Mouse (Mus musculus) hindbrain, postnatal 0 days (tissue): ENCODE results near the gene Ctps. TPM values are rescaled to one million over a fixed set of nuclear protein-coding genes. Genes with fewer than 3 reads are reported as not detected.
A peak's percentile ranks its signal among the peaks of the same experiment; 100 is the strongest.

Source experiments
- ATAC-seq: fragments of 200-750 bp; cut with Nextera tagmentation; 2 replicates; pipeline ENCODE4 v1.8.0; 2017; ENCODE audit warnings: mild to moderate bottlenecking, moderate TSS enrichment, moderate library complexity
- DNase-seq: peaks from one replicate; pipeline ENCODE4 v3.0.0-alpha.2; 2015; ENCODE audit warnings: low spot score
- H3K27ac ChIP-seq: fragments of 300-500 bp; sonication (generic); 2 replicates; pipeline ENCODE4 v1.5.1; 2014; ENCODE audit warnings: mild to moderate bottlenecking
- H3K27me3 ChIP-seq: fragments of 300-500 bp; sonication (generic); 2 replicates; pipeline ENCODE4 v1.6.1; 2014; ENCODE audit warnings: low read length, mixed read lengths; ENCODE audit not compliant: insufficient read depth
- H3K36me3 ChIP-seq: fragments of 300-500 bp; sonication (generic); 2 replicates; pipeline ENCODE4 v1.6.1; 2014; ENCODE audit warnings: low read length, mixed read lengths; ENCODE audit not compliant: insufficient read depth
- H3K4me1 ChIP-seq: fragments of 300-500 bp; sonication (generic); 2 replicates; pipeline ENCODE4 v1.6.1; 2014; ENCODE audit warnings: antibody characterized with exemption, low read length, mixed read lengths; ENCODE audit not compliant: insufficient read depth
- H3K4me2 ChIP-seq: fragments of 300-500 bp; sonication (generic); 2 replicates; pipeline ENCODE4 v1.6.1; 2014; ENCODE audit warnings: low read depth, mild to moderate bottlenecking, low read length, moderate library complexity, mixed read lengths
- H3K4me3 ChIP-seq: fragments of 300-500 bp; sonication (generic); 2 replicates; pipeline ENCODE4 v1.5.1; 2014; ENCODE audit warnings: low read length
- H3K9ac ChIP-seq: fragments of 300-500 bp; sonication (generic); replicated peaks from 2 replicates; pipeline ENCODE4 v1.6.1; 2014; ENCODE audit warnings: mild to moderate bottlenecking, low read length, moderate library complexity, mixed read lengths
- H3K9me3 ChIP-seq: fragments of 300-500 bp; sonication (generic); 2 replicates; pipeline ENCODE4 v1.6.1; 2016; ENCODE audit warnings: low read length, mixed read lengths
- CTCF ChIP-seq: IDR thresholded peaks from 2 replicates; pipeline ENCODE4 v1.5.1; 2016; ENCODE audit warnings: antibody characterized with exemption, control low read depth, low read depth
- WGBS: fragments of 180-500 bp; shearing (Covaris S2); extraction: QIAGEN DNeasy Blood & Tissue Kit; methylation state at CpG from one replicate; pipeline ENCODE4 v1.1.7; 2014; 5-methylcytosine and 5-hydroxymethylcytosine counted together
- polyA plus RNA-seq: library from polyadenylated mRNA; unstranded; fragments of >200 nt; fragmentation: Nextera tagmentation; extraction: Ambion mirVana; gene quantifications from 2 replicates; pipeline ENCODE4 v1.2.1, GENCODE M21; 2015
- total RNA-seq: library from RNA; depleted of rRNA; stranded (reverse); fragments of >200 nt; gene quantifications from 2 replicates; pipeline ENCODE4 v1.2.3, GENCODE M21; 2014

Ctps gene
- total and polyA plus RNA-seq, 2 experiments from 2014 or later = 52.0 to 65.0 TPM

GRCm38 (mm10) chr4:120590973-120591372, 20.9 kb upstream of the Ctps start:
- Histone ChIP-seq H3K9me3 (no peaks in the 10 kb centered on the region), H3K4me1 (no peaks in the 10 kb centered on the region), H3K27me3 (no peaks in the 10 kb centered on the region), H3K9ac (no peak overlapping the region), H3K36me3 (no peaks in the 10 kb centered on the region), H3K4me3 (no peak overlapping the region), H3K4me2 (no peak overlapping the region), H3K27ac (no peak overlapping the region)
- WGBS = 91% methylated on average over 4 of the region's 4 CpGs
- no peak for TF ChIP-seq CTCF
- DNase-seq (no peak), ATAC-seq (no peak)

DNA sequence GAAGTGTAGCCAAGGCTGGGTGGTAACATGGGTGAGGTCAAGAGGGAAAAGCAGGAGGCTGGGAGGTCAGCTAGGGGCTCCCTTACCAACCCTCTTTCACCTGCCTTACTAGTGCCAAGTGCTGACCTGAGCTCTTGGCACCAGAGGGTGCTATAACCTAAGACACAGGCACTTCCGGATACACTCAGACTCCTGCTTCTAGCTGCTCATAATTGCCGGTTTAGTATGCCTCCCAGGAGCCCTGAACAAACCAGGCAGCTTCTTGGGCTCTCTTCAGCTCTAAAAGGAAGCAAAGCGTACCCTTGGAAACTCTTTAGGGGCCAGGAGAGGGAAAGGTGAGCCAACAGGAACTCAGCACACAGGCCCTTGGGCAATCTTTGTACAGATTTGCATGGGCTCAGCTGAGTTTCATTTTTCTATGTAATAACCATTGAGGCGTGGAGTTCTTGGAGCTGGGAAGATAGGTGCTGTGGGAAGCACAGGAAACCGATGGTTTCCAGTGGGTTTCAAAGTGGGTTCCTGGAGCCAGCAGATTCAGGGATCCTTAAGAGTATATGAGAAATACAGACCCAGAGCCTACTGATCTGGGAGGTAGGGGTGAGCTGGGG, 19.8 kb upstream of the Ctps start:
- no peak overlapping the region for H3K9ac ChIP-seq

DNA sequence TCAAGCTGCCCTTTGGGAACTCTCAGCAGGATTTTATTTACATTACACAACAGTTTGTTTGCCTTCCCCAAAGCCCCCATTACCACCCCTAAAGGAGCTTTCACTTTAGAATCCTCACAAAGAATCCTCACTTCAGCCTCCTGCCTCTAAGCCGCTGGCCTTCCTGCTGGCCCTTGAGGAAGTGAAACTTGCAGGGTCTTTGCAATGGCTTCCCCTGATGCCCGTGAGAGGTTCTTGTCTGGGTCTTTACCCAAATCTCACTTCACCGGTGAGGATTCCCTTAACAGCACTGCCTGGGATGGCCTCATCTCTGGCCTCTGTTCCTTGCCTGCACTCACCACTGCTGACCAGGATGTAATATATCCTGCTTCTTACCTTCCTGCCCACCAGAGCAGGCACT, 19.0 kb upstream of the Ctps start:
- 26% methylated on average over 3 of the region's 3 CpGs for WGBS
- ATAC-seq (no peak), DNase-seq (no peak)
- Histone ChIP-seq H3K4me1 (no peaks in the 10 kb centered on the region), H3K27me3 (no peaks in the 10 kb centered on the region), H3K9ac (no peak overlapping the region), H3K36me3 (no peaks in the 10 kb centered on the region), H3K4me2 (no peak overlapping the region), H3K4me3 (no peak overlapping the region), H3K27ac (no peak overlapping the region), H3K9me3 (no peaks in the 10 kb centered on the region)
- no peak for TF ChIP-seq CTCF

More for the DNA sequence above, 19.8 kb upstream of the Ctps start:
- 32% methylated on average over 5 of the region's 5 CpGs for WGBS
- TF ChIP-seq CTCF = peak; percentile 96
- Histone ChIP-seq H3K27me3 (no peaks in the 10 kb centered on the region), H3K4me2 (no peak overlapping the region), H3K4me1 (no peaks in the 10 kb centered on the region), H3K27ac (no peak overlapping the region), H3K9me3 (no peaks in the 10 kb centered on the region), H3K36me3 (no peaks in the 10 kb centered on the region), H3K4me3 (no peak overlapping the region)
- ATAC-seq = peak; percentile 95
- peak; percentile 89 for DNase-seq

DNA sequence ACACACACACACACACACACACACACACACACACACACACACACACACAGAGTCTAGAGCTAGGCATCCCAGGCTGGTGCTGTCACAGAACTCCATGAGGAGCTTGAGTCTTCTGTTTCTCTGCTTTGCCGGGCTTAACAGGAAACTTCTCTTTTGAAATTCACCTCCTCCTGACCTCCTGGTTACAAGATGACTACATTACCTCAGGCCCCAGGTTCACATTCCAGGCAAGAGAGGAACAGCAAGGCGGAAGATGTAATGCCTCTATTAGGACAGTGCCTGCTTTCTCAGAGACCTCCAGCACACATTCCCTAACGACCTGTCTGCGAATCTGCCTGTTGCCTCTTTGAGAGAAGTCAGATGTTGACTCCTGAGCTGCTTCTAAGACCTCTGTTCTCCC, 18.4 kb upstream of the Ctps start, which contains the start of gene Gm8439:
Gene Gm8439 (plus strand): TSS at position 301 of the 400 bp plus-strand sequence.
- Histone ChIP-seq H3K27me3 (no peaks in the 10 kb centered on the region), H3K36me3 (no peaks in the 10 kb centered on the region), H3K4me2 (no peak within 1 kb of the TSS), H3K27ac (no peak within 1 kb of the TSS), H3K9ac (no peak within 1 kb of the TSS), H3K9me3 (no peaks in the 10 kb centered on the region), H3K4me3 (no peak within 1 kb of the TSS), H3K4me1 (no peaks in the 10 kb centered on the region)
- 24% methylated on average over 4 of the region's 4 CpGs for WGBS
- ATAC-seq (no peak), DNase-seq (no peak)
- TF ChIP-seq CTCF = no peak

DNA sequence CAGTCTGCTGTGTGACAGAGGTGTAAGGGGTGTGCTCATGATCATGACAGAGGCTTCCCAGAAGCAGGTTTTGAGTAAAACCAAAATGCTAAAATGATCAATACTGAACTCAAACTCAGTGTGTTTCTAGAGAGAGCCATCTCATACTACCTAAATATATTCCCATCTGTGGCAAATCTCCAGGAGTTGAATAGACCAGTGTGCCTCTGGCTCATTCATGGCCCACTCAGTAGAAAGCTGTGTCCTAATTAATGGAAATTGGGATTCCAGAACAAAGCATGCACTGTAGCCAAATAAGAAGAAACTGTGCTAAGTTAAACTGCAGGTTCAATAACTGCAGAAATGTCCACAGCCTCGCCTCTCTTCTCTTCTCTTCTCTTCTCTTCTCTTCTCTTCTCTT, 16.9 kb upstream of the Ctps start:
- H3K36me3 ChIP-seq = no peaks in the 10 kb centered on the region
- no peak overlapping the region for H3K9ac ChIP-seq
- no peak overlapping the region for H3K4me3 ChIP-seq
- no peak overlapping the region for H3K4me2 ChIP-seq
- no peak for ATAC-seq
- TF ChIP-seq CTCF = no peak
- 48% methylated on average over 1 of the region's 1 CpGs for WGBS
- DNase-seq = no peak
- H3K27me3 ChIP-seq = no peaks in the 10 kb centered on the region
- no peak overlapping the region for H3K27ac ChIP-seq
- no peaks in the 10 kb centered on the region for H3K9me3 ChIP-seq
- no peaks in the 10 kb centered on the region for H3K4me1 ChIP-seq

DNA sequence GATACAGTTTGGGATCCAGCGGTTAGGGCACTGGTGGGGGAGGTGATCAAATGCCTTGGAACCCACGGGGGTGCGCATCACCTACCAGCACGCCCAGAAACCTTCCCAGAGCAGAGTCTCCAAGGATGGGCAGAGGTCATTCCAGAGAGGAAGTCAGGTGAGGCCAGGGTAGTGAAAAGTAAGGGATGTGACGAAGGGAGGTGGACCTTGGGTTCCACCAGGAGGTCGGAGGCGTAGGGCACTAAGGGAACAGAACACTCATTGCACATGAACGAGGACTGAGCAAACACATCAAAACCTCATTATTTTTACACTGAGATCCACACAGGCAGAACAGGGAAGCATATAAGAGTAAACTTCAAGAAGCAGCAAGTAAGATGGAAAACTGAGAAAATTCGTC, 11.6 kb upstream of the Ctps start:
- Histone ChIP-seq H3K27ac (no peak overlapping the region), H3K9me3 (no peaks in the 10 kb centered on the region), H3K9ac (no peak overlapping the region), H3K36me3 (no peaks in the 10 kb centered on the region), H3K4me2 (no peak overlapping the region), H3K27me3 (no peaks in the 10 kb centered on the region), H3K4me1 (no peaks in the 10 kb centered on the region), H3K4me3 (no peak overlapping the region)
- no peak for TF ChIP-seq CTCF
- WGBS = 86% methylated on average over 9 of the region's 9 CpGs
- ATAC-seq (no peak), DNase-seq (no peak)

GRCm38 (mm10) chr4:120580894-120581293, 10.8 kb upstream of the Ctps start:
- H3K9me3 ChIP-seq = no peaks in the 10 kb centered on the region
- H3K4me2 ChIP-seq = no peak overlapping the region
- DNase-seq = no peak
- no peak overlapping the region for H3K27ac ChIP-seq
- no peak overlapping the region for H3K4me3 ChIP-seq
- no peak for TF ChIP-seq CTCF
- no peaks in the 10 kb centered on the region for H3K4me1 ChIP-seq
- H3K9ac ChIP-seq = no peak overlapping the region
- H3K27me3 ChIP-seq = no peaks in the 10 kb centered on the region
- WGBS = 87% methylated on average over 5 of the region's 5 CpGs
- ATAC-seq = no peak
- no peaks in the 10 kb centered on the region for H3K36me3 ChIP-seq
